Comparison of ENCODE assay signal across 16 mouse cellular contexts in genomic region chr12:108600864-108601263, GRCm38 (mm10). TPM values are rescaled to one million over a fixed set of nuclear protein-coding genes. Genes with fewer than 3 reads are reported as not detected.
DNase-seq lines count a peak whose midpoint lies in the region; ATAC-seq and TF ChIP-seq lines count a peak whose summit lies in the region.
"Had no signal": no experiment of that assay in that cellular context is flagged by ENCODE, and none has a peak within 500 bp of the region (broad histone marks: within the 10 kb centered on the region; RNA-seq: fewer than 3 reads in every experiment).

No protein-coding gene starts in this region.

- TF ChIP-seq POLR2A in olfactory bulb, adult 2 months (IDR thresholded peaks at IDR 0.05; ENCODE audit: insufficient read depth, low read depth, low read length), result no peak

- H3K4me2 ChIP-seq in hindbrain, embryonic 13.5 days, result no peak overlapping the region
- H3K4me2 ChIP-seq in hindbrain, embryonic 11.5 days (replicated peaks; ENCODE audit: low read depth, low read length), result no peak overlapping the region
- no peak overlapping the region for H3K4me2 ChIP-seq in forebrain, embryonic 13.5 days
- no peak overlapping the region for H3K4me2 ChIP-seq in liver, embryonic 12.5 days
- H3K4me2 ChIP-seq: hindbrain, embryonic 12.5 days; liver, embryonic 11.5 days had no signal

- peak overlapping the region; percentile 40; the same call in 1 of the 2 replicates for H3K27ac ChIP-seq in hindbrain, embryonic 13.5 days
- H3K27ac ChIP-seq in hindbrain, embryonic 11.5 days (ENCODE audit: low read depth, low read length), result no peak overlapping the region
- peak overlapping the region; percentile 36; the same call in 1 of the 2 replicates for H3K27ac ChIP-seq in forebrain, embryonic 13.5 days
- peak overlapping the region; percentile 47; the same call in 1 of the 2 replicates for H3K27ac ChIP-seq in olfactory bulb, adult 2 months (ENCODE audit: insufficient read depth, low read depth, low read length)
- H3K27ac ChIP-seq in liver, embryonic 12.5 days, result no peak overlapping the region
- H3K27ac ChIP-seq: hindbrain, embryonic 12.5 days; left cerebral cortex, adult 2 months had no signal

- no peaks in the 10 kb centered on the region; the same call in 1 of the 2 replicates for H3K9me3 ChIP-seq in hindbrain, embryonic 13.5 days
- H3K9me3 ChIP-seq in hindbrain, embryonic 11.5 days (ENCODE audit: control insufficient read depth, low read length), result no peaks in the 10 kb centered on the region
- no peaks in the 10 kb centered on the region for H3K9me3 ChIP-seq in forebrain, embryonic 13.5 days (replicated peaks)
- no peaks in the 10 kb centered on the region for H3K9me3 ChIP-seq in liver, embryonic 12.5 days (replicated peaks)
- H3K9me3 ChIP-seq: hindbrain, embryonic 12.5 days had no signal

- H3K9ac ChIP-seq in hindbrain, embryonic 13.5 days, result no peak overlapping the region
- H3K9ac ChIP-seq in hindbrain, embryonic 11.5 days (ENCODE audit: low read depth, low read length), result no peak overlapping the region
- H3K9ac ChIP-seq in forebrain, embryonic 13.5 days, result no peak overlapping the region
- H3K9ac ChIP-seq in liver, embryonic 12.5 days, result no peak overlapping the region
- H3K9ac ChIP-seq: hindbrain, embryonic 12.5 days had no signal

- no peaks in the 10 kb centered on the region for H3K27me3 ChIP-seq in hindbrain, embryonic 13.5 days
- no peaks in the 10 kb centered on the region for H3K27me3 ChIP-seq in hindbrain, embryonic 11.5 days (ENCODE audit: control insufficient read depth, insufficient read depth, low read length)
- H3K27me3 ChIP-seq in forebrain, embryonic 13.5 days, result no peaks in the 10 kb centered on the region
- no peaks in the 10 kb centered on the region for H3K27me3 ChIP-seq in liver, embryonic 12.5 days (replicated peaks)
- H3K27me3 ChIP-seq: hindbrain, embryonic 12.5 days had no signal

- peak; percentile 47 for DNase-seq in CD4-positive, CD25-positive, alpha-beta regulatory T cell, adult 2 months (ENCODE audit: low read depth, low spot score)
- DNase-seq in hindbrain, embryonic 11.5 days (ENCODE audit: low spot score), result no peak
- DNase-seq in kidney, postnatal 4 days, result no peak
- DNase-seq: adrenal gland, postnatal 36 days; kidney, adult 8-10 months; lung, postnatal 10 days had no signal

- TF ChIP-seq CTCF in olfactory bulb, adult 2 months (IDR thresholded peaks at IDR 0.05; ENCODE audit: insufficient read depth, low read depth, low read length), result no peak

- H3K4me3 ChIP-seq in hindbrain, embryonic 13.5 days, result no peak overlapping the region
- H3K4me3 ChIP-seq in hindbrain, embryonic 11.5 days (ENCODE audit: low read depth, low read length), result no peak overlapping the region
- H3K4me3 ChIP-seq in forebrain, embryonic 13.5 days, result no peak overlapping the region
- H3K4me3 ChIP-seq in olfactory bulb, adult 2 months (ENCODE audit: insufficient read depth, low read depth, low read length), result no peak overlapping the region
- no peak overlapping the region for H3K4me3 ChIP-seq in liver, embryonic 12.5 days
- H3K4me3 ChIP-seq: erythroblast, embryonic 14.5 days; hindbrain, embryonic 12.5 days; left cerebral cortex, adult 2 months had no signal

- H3K36me3 ChIP-seq in hindbrain, embryonic 13.5 days, result peaks cover 4% of the 10 kb centered on the region
- H3K36me3 ChIP-seq in hindbrain, embryonic 11.5 days (ENCODE audit: control insufficient read depth, insufficient read depth, low read length), result no peaks in the 10 kb centered on the region
- peaks cover 4% of the 10 kb centered on the region; the same call in 1 of the 2 replicates for H3K36me3 ChIP-seq in forebrain, embryonic 13.5 days (ENCODE audit: poor library complexity, severe bottlenecking)
- H3K36me3 ChIP-seq in liver, embryonic 12.5 days, result no peaks in the 10 kb centered on the region
- H3K36me3 ChIP-seq: G1E; hindbrain, embryonic 12.5 days had no signal

- H3K4me1 ChIP-seq in hindbrain, embryonic 13.5 days (replicated peaks), result peaks cover 45% of the 10 kb centered on the region
- H3K4me1 ChIP-seq in hindbrain, embryonic 11.5 days (replicated peaks; ENCODE audit: control insufficient read depth, insufficient read depth, low read length), result peaks cover 7% of the 10 kb centered on the region
- H3K4me1 ChIP-seq in forebrain, embryonic 13.5 days, result peaks cover 51% of the 10 kb centered on the region
- H3K4me1 ChIP-seq in olfactory bulb, adult 2 months (ENCODE audit: control insufficient read depth, insufficient read depth, low read length), result peaks cover 12% of the 10 kb centered on the region
- peaks cover 2% of the 10 kb centered on the region; the same call in 1 of the 2 replicates for H3K4me1 ChIP-seq in liver, embryonic 12.5 days

- no peak for ATAC-seq in CD4-positive, CD25-positive, alpha-beta regulatory T cell, adult 4 months
- ATAC-seq in hindbrain, embryonic 13.5 days (ENCODE audit: low FRiP score), result no peak
- no peak for ATAC-seq in hindbrain, embryonic 11.5 days (ENCODE audit: low FRiP score)
- no peak for ATAC-seq in forebrain, embryonic 13.5 days
- ATAC-seq in liver, embryonic 12.5 days, result no peak

- WGBS in hindbrain, embryonic 13.5 days, result 79% methylated on average over 4 of the region's 4 CpGs
- 91% methylated on average over 4 of the region's 4 CpGs for WGBS in hindbrain, embryonic 11.5 days
- 60% methylated on average over 4 of the region's 4 CpGs for WGBS in forebrain, embryonic 13.5 days
- 30% methylated on average over 4 of the region's 4 CpGs for WGBS in olfactory bulb, adult 2 months
- 25% methylated on average over 4 of the region's 4 CpGs for WGBS in liver, embryonic 12.5 days (ENCODE audit: insufficient replicate concordance)

RNA-seq across cellular contexts. Expression of gene Evl, which starts 46.3 kb away (rescaled TPM):
- polyA plus RNA-seq in CD4-positive, CD25-positive, alpha-beta regulatory T cell, adult 4 months (2017; shearing (Covaris generic)), result 100 to 1,000 TPM; 313 to 337 TPM
- polyA plus RNA-seq in hindbrain, embryonic 13.5 days (2015; fragmentation: Nextera tagmentation; extraction: Ambion mirVana), result 205 and 206 TPM in 2 replicates
- polyA plus RNA-seq in hindbrain, embryonic 11.5 days (2014; fragmentation: Nextera tagmentation; extraction: Ambion mirVana), result 109 and 121 TPM in 2 replicates
- polyA plus RNA-seq in forebrain, embryonic 13.5 days (2015; fragmentation: Nextera tagmentation; extraction: Ambion mirVana), result 147 and 159 TPM in 2 replicates
- polyA plus RNA-seq in olfactory bulb, adult 2 months (2012; ENCODE audit: insufficient read depth, insufficient read length, low replicate concordance, missing spikeins), result not detected in 2 replicates
- polyA plus RNA-seq in liver, embryonic 12.5 days (2016; fragmentation: Nextera tagmentation; extraction: Ambion mirVana), result 12.9 and 14.7 TPM in 2 replicates
- polyA plus RNA-seq: G1E had no signal

Comparison
In these comparisons a context has a peak if more than half of its experiments do, and no peak if none do; other contexts are left out.
1. H3K27ac ChIP-seq: peak in hindbrain, embryonic 13.5 days (single experiment), forebrain, embryonic 13.5 days (single experiment) and olfactory bulb, adult 2 months (single experiment); none in hindbrain, embryonic 11.5 days (single experiment) and liver, embryonic 12.5 days (single experiment).